Mouse (Mus musculus) stomach, embryonic 14.5 days (tissue): ENCODE data around the gene Aacs. TPM values are rescaled to one million over a fixed set of nuclear protein-coding genes. Genes with fewer than 3 reads are reported as not detected.

Source experiments
- ATAC-seq: fragments of 200-750 bp; cut with Nextera tagmentation; 2 replicates; pipeline ENCODE4 v1.8.0; 2017; ENCODE audit warnings: low read depth, moderate TSS enrichment; ENCODE audit not compliant: insufficient number of reproducible peaks, insufficient read depth, low FRiP score
- H3K27ac ChIP-seq: fragments of 300-500 bp; sonication (generic); 2 replicates; pipeline ENCODE4 v1.5.1; 2014; ENCODE audit warnings: mild to moderate bottlenecking, low read length, moderate library complexity, mixed read lengths
- H3K27me3 ChIP-seq: fragments of 300-500 bp; sonication (generic); 2 replicates; pipeline ENCODE4 v1.6.1; 2014; ENCODE audit warnings: low read length, control low read depth, mixed read lengths; ENCODE audit not compliant: control insufficient read depth, insufficient read depth
- H3K36me3 ChIP-seq: fragments of 300-500 bp; sonication (generic); 2 replicates; pipeline ENCODE4 v1.6.1; 2014; ENCODE audit warnings: mild to moderate bottlenecking, control low read depth, low read length, moderate library complexity, mixed read lengths; ENCODE audit not compliant: control insufficient read depth, insufficient read depth
- H3K4me1 ChIP-seq: fragments of 300-500 bp; sonication (generic); 2 replicates; pipeline ENCODE4 v1.6.1; 2014; ENCODE audit warnings: low read length, control low read depth, mixed read lengths; ENCODE audit not compliant: control insufficient read depth, insufficient read depth
- H3K4me2 ChIP-seq: fragments of 300-500 bp; sonication (generic); replicated peaks from 2 replicates; pipeline ENCODE4 v1.6.1; 2014; ENCODE audit warnings: low read depth, low read length, control low read depth
- H3K4me3 ChIP-seq: fragments of 300-500 bp; sonication (generic); 2 replicates; pipeline ENCODE4 v1.5.1; 2014; ENCODE audit warnings: low read depth, low read length, control low read depth
- H3K9ac ChIP-seq: fragments of 300-500 bp; sonication (generic); replicated peaks from 2 replicates; pipeline ENCODE4 v1.6.1; 2014; ENCODE audit warnings: low read depth, mild to moderate bottlenecking, control low read depth, low read length, moderate library complexity, mixed read lengths
- H3K9me3 ChIP-seq: fragments of 300-500 bp; sonication (generic); 2 replicates; pipeline ENCODE4 v1.6.1; 2016; ENCODE audit warnings: low read depth, low read length, control low read depth; ENCODE audit not compliant: control insufficient read depth
- WGBS: fragments of 180-500 bp; shearing (Covaris S2); extraction: QIAGEN DNeasy Blood & Tissue Kit; methylation state at CpG from one replicate; pipeline ENCODE4 v1.1.7; 2014; 5-methylcytosine and 5-hydroxymethylcytosine counted together
- polyA plus RNA-seq: library from polyadenylated mRNA; unstranded; fragments of >200 nt; fragmentation: Nextera tagmentation; extraction: Ambion mirVana; gene quantifications from 2 replicates; pipeline ENCODE4 v1.2.1, GENCODE M21; 2014

The Aacs gene
- polyA plus RNA-seq, 1 experiment from 2014 or later = 45.6 TPM

DNA sequence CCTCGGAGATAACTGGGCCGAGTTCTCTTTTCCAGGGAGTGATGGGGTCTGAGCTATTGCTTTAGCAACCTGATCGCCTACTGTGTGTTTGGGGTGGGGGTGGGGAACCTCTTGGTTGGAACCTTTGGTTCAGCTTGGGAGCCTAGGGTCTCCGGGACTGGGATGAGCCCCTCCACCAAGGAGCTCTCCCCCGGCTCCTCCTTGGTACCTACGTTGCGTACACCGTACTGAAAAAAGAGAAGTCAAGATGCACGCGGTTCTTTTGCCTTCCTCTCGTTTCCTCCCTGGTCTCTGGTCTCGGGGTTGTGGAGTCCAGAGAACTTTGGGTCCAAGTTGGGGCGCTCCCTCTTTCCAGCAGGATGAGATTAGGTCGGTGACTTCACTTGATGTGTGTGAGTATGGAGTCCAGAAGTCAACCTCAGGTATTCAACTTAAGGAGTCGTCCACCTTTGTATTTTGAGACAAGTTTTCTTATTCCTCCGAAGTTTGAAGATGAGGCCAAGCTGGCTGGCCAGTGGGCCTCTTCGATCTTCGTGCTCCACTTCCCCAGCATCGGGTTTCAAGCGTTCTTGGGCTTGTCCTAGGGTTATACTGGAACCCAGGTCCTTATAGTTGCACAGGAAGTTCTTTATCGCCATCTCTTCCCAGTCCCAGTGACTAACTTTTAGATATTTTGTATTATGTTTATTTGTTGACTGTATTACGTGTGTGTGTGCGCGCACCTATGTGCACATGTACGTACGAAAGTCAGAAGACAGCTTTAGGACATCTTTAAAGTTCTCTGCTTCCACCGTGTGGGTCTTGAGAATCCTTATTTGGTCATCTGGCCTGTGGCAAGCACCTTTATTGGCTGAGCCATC is 33.2 kb upstream of the Aacs start:
- H3K4me1 ChIP-seq = no peaks in the 10 kb centered on the region
- H3K9ac ChIP-seq = peak overlapping the region; percentile 78
- H3K27ac ChIP-seq = peak overlapping the region; percentile 66; the same call in 1 of the 2 replicates
- peak overlapping the region; percentile 96 for H3K4me3 ChIP-seq
- 20% methylated on average over 27 of the region's 27 CpGs for WGBS
- H3K4me2 ChIP-seq = peak overlapping the region; percentile 88
- no peaks in the 10 kb centered on the region for H3K36me3 ChIP-seq
- H3K9me3 ChIP-seq = no peaks in the 10 kb centered on the region
- ATAC-seq = 0 out of 2 replicates have a peak, but pooled peaks have one; percentile 6
- no peaks in the 10 kb centered on the region for H3K27me3 ChIP-seq

DNA sequence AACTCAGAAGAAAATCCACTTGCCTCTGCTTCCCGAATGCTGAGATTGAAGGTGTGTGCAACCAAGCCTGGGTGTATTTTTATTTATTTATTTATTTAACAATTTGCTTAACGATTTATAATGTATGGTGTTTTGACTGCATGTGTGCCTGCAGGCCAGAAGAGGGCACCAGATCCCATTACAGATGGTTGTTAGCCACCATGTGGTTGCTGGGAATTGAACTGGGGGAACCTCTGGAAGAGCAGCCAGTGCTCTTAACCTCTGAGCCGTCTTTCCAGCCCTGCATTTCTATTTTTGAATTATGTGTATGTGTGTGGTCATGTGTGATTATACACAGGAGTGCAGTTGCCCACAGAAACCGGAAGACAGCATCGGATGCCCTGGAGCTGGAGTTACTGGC is 32.3 kb upstream of the Aacs start:
- Histone ChIP-seq H3K27ac (no peak overlapping the region), H3K4me2 (no peak overlapping the region), H3K4me3 (no peak overlapping the region), H3K4me1 (no peaks in the 10 kb centered on the region), H3K36me3 (no peaks in the 10 kb centered on the region), H3K9me3 (no peaks in the 10 kb centered on the region), H3K27me3 (no peaks in the 10 kb centered on the region), H3K9ac (no peak overlapping the region)
- 88% methylated on average over 5 of the region's 5 CpGs for WGBS
- ATAC-seq = no peak

DNA sequence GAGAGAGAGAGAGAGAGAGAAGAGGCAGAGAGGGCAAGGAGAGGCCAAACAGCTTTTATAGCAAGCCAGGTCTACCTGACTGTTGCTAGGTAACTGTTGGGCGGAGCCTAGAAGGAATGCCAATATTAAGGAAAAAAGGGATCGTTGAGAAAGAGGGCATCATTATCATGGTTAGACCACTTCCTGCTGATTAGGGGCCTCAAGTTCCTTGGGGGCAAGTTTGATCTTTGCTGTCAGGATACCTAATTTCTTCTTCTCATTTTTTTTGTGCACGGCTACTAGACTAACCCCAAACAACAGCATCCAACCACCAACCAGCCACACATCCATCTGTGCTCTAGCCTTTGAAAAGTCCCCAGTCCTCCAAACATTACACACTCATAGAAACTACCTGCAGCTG is 31.7 kb upstream of the Aacs start:
- WGBS = 79% methylated on average over 3 of the region's 3 CpGs
- H3K27ac ChIP-seq = no peak overlapping the region
- no peak overlapping the region for H3K4me3 ChIP-seq
- no peak overlapping the region for H3K9ac ChIP-seq
- H3K9me3 ChIP-seq = no peaks in the 10 kb centered on the region
- no peaks in the 10 kb centered on the region for H3K4me1 ChIP-seq
- ATAC-seq = no peak
- no peaks in the 10 kb centered on the region for H3K36me3 ChIP-seq
- no peak overlapping the region for H3K4me2 ChIP-seq
- no peaks in the 10 kb centered on the region for H3K27me3 ChIP-seq

DNA sequence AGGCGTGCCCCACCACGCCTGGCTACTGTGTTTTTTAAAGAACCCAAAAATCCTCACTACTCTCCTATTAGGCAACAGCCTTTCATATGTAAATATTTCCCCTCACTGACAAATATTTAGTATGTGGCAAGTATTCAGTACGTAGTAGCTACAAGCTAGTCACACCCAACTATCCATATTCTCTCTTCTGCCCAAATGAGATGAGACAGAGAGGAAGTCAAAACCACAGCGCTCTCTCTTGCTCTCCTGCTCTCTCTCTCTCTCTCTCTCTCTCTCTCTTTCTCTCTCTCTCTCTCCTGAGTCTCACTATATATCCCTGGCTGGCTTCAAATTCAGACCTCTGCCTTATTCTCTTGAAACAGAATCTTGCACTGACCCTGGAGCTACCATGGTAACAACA is 31.1 kb upstream of the Aacs start:
- Histone ChIP-seq H3K4me2 (no peak overlapping the region), H3K27ac (no peak overlapping the region), H3K9me3 (no peaks in the 10 kb centered on the region), H3K36me3 (no peaks in the 10 kb centered on the region), H3K9ac (no peak overlapping the region), H3K4me3 (no peak overlapping the region), H3K4me1 (no peaks in the 10 kb centered on the region), H3K27me3 (no peaks in the 10 kb centered on the region)
- WGBS = 86% methylated on average over 4 of the region's 4 CpGs
- no peak for ATAC-seq

DNA sequence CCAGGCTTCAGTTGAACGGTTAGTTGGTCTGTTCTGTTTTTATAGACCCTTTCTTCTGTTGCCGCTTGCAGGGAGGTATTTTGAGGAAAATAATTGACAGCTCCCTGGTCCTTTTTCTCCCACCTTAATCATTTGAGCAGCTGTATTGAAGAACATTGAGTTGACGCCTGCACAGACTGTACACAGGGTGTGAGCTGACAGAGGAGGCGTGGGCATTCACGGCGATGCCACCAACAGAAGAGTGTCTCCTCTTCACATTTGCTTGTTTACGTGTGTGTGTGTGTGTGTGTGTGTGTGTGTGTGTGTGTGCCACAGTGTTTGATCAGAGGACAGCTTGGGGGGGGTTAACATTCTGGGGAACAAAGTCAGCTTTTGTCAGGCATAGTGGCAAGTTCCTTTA is 29.3 kb upstream of the Aacs start:
- 83% methylated on average over 7 of the region's 7 CpGs for WGBS
- no peak overlapping the region for H3K4me2 ChIP-seq
- H3K27me3 ChIP-seq = no peaks in the 10 kb centered on the region
- H3K36me3 ChIP-seq = no peaks in the 10 kb centered on the region
- no peak overlapping the region for H3K9ac ChIP-seq
- no peaks in the 10 kb centered on the region for H3K4me1 ChIP-seq
- no peak overlapping the region for H3K27ac ChIP-seq
- no peak overlapping the region for H3K4me3 ChIP-seq
- no peak for ATAC-seq
- H3K9me3 ChIP-seq = no peaks in the 10 kb centered on the region

DNA sequence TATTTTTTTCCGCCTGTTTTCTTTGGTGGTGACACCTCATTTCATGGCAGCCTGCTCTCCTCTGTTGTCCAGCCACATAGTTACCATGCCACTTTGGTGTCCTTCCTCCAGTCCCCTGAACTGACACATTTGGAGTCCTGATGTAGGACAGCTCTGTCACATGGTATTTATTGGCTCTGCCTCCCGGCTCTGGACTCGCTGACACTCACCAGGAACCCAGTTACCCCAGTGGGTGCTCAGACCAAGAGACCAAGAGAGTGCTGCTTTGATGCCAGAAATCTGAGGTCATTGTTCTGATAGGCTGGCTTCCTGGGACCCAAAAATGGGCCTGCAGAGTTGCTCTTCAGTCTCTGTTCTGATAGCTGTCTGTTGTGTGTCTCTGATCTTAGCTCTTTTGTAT is 27.6 kb upstream of the Aacs start:
- 78% methylated on average over 3 of the region's 3 CpGs for WGBS
- Histone ChIP-seq H3K36me3 (peaks cover 7% of the 10 kb centered on the region; the same call in 1 of the 2 replicates), H3K4me1 (no peaks in the 10 kb centered on the region), H3K9me3 (no peaks in the 10 kb centered on the region), H3K27me3 (no peaks in the 10 kb centered on the region), H3K27ac (no peak overlapping the region), H3K9ac (no peak overlapping the region), H3K4me2 (no peak overlapping the region), H3K4me3 (no peak overlapping the region)
- ATAC-seq = no peak

DNA sequence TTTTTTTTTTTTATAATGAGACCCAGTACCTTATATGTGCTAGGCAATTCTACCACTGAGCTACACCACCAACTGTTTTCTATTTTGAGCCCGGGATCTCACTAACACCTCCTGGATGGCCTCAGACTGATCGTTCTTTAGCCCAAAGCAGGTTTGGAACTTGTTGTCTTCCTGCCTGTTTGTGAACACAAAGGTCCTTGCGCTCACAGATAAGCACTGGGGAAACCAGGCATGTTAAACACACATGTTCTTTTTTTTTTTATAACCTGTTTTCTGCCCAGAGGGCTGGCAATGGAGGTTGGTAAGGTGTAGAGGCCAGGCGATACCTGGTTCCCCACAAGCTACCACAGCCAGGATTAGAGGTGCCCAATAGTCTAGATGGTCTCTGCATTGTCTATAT is 27.0 kb upstream of the Aacs start:
- no peaks in the 10 kb centered on the region for H3K4me1 ChIP-seq
- no peak for ATAC-seq
- WGBS = 94% methylated on average over 4 of the region's 4 CpGs

DNA sequence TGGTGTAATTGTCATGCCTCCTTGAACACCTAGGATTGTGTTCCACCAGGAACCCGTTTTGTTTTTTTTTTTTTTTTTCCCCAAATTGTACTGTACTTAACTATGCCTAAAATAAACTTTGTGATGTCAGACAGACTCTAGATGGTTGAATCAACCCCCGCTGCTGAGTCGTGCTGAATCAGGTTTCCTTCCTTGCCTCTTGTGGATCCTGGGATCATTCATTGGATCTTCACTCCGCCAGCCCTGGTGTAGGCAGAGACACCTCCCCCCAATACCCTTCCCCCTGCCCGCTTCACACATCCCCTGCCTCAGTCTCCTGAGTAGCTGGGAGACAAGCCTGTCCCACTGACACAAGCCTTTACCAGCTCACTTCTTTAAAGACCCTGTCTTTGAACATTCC is 26.3 kb upstream of the Aacs start:
- no peaks in the 10 kb centered on the region for H3K4me1 ChIP-seq
- peaks cover 10% of the 10 kb centered on the region; the same call in 1 of the 2 replicates for H3K36me3 ChIP-seq
- H3K27ac ChIP-seq = no peak overlapping the region
- H3K4me2 ChIP-seq = no peak overlapping the region
- H3K27me3 ChIP-seq = no peaks in the 10 kb centered on the region
- H3K4me3 ChIP-seq = no peak overlapping the region
- no peaks in the 10 kb centered on the region for H3K9me3 ChIP-seq
- 75% methylated on average over 5 of the region's 5 CpGs for WGBS
- no peak overlapping the region for H3K9ac ChIP-seq
- ATAC-seq = no peak

More for the DNA sequence above, 27.0 kb upstream of the Aacs start:
- no peak overlapping the region for H3K4me2 ChIP-seq
- no peak overlapping the region for H3K9ac ChIP-seq
- H3K9me3 ChIP-seq = no peaks in the 10 kb centered on the region
- H3K27me3 ChIP-seq = no peaks in the 10 kb centered on the region
- peaks cover 7% of the 10 kb centered on the region; the same call in 1 of the 2 replicates for H3K36me3 ChIP-seq
- no peak overlapping the region for H3K27ac ChIP-seq
- no peak overlapping the region for H3K4me3 ChIP-seq
